Mouse (Mus musculus) forebrain, postnatal 0 days (tissue): ENCODE results near the gene Polr2a. TPM values are rescaled to one million over a fixed set of nuclear protein-coding genes. Genes with fewer than 3 reads are reported as not detected.

Experiments used
- ATAC-seq: fragments of 200-750 bp; cut with Nextera tagmentation; 2 replicates; pipeline ENCODE4 v1.8.0; 2017; ENCODE audit warnings: mild to moderate bottlenecking, moderate library complexity
- DNase-seq: peaks from one replicate; pipeline ENCODE4 v3.0.0-alpha.2; 2015
- H3K27ac ChIP-seq: fragments of 300-500 bp; sonication (generic); 2 replicates; pipeline ENCODE4 v1.5.1; 2014; ENCODE audit warnings: low read depth, mild to moderate bottlenecking, antibody characterized with exemption, low read length, moderate library complexity, mixed read lengths
- H3K27me3 ChIP-seq: fragments of 300-500 bp; sonication (generic); 2 replicates; pipeline ENCODE4 v1.6.1; 2014; ENCODE audit warnings: mild to moderate bottlenecking, low read length, mixed read lengths; ENCODE audit not compliant: insufficient read depth
- H3K36me3 ChIP-seq: fragments of 300-500 bp; sonication (generic); 2 replicates; pipeline ENCODE4 v1.6.1; 2014; ENCODE audit warnings: mild to moderate bottlenecking, moderate library complexity; ENCODE audit not compliant: insufficient read depth
- H3K4me1 ChIP-seq: fragments of 300-500 bp; sonication (generic); 2 replicates; pipeline ENCODE4 v1.6.1; 2014; ENCODE audit warnings: antibody characterized with exemption; ENCODE audit not compliant: insufficient read depth
- H3K4me2 ChIP-seq: fragments of 300-500 bp; sonication (generic); 2 replicates; pipeline ENCODE4 v1.6.1; 2014; ENCODE audit warnings: low read depth, mild to moderate bottlenecking, moderate library complexity
- H3K4me3 ChIP-seq: fragments of 300-500 bp; sonication (generic); 2 replicates; pipeline ENCODE4 v1.5.1; 2014; ENCODE audit warnings: low read depth, low read length, mixed read lengths
- H3K9ac ChIP-seq: fragments of 300-500 bp; sonication (generic); 2 replicates; pipeline ENCODE4 v1.6.1; 2014; ENCODE audit warnings: mild to moderate bottlenecking
- H3K9me3 ChIP-seq: fragments of 300-500 bp; sonication (generic); 2 replicates; pipeline ENCODE4 v1.6.1; 2016; ENCODE audit warnings: low read length
- CTCF ChIP-seq: sonication (generic); IDR thresholded peaks from 2 replicates; pipeline ENCODE4 v1.5.1; 2016; ENCODE audit warnings: antibody characterized with exemption, control low read depth, low read depth
- WGBS: fragments of 180-500 bp; shearing (Covaris S2); extraction: QIAGEN DNeasy Blood & Tissue Kit; methylation state at CpG from one replicate; pipeline ENCODE4 v1.1.7; 2014; 5-methylcytosine and 5-hydroxymethylcytosine counted together
- polyA plus RNA-seq: library from polyadenylated mRNA; unstranded; fragments of >200 nt; fragmentation: Nextera tagmentation; extraction: Ambion mirVana; gene quantifications from 2 replicates; pipeline ENCODE4 v1.2.1, GENCODE M21; 2015
- total RNA-seq: library from RNA; depleted of rRNA; stranded (reverse); fragments of >200 nt; gene quantifications from 2 replicates; pipeline ENCODE4 v1.2.3, GENCODE M21; 2014; rRNA removed

The Polr2a gene
- total RNA-seq = 11.1 and 20.5 TPM in 2 replicates
- polyA plus RNA-seq = 9.1 and 10.0 TPM in 2 replicates

DNA sequence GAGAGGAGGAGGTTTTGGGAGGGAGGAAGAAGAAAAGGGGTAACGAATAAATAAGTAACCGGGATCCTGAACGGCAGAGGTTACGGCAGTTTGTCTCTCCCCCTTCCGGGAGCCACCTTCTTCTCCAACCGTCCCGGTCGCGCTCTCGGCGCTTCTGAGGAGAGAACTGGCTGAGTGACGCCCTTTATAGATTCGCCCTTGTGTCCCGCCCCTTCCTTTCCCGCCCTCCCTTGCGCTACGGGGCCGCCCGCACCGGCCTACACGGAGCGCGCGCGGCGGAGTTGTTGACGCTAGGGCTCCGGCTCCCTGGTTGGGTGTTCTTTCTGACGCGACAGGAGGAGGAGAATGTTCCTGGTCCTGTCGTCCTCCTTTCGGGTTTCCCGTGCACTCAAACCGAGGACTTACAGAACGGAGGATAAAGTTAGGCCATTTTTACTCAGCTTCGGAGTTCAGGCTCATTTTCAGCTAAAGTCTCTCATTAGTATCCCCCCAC, at the start of gene Polr2a:
Gene Polr2a, minus strand, starts transcription at position 160 of the 493 bp plus-strand sequence.
- peaks cover 24% of the 10 kb centered on the region for H3K4me1 ChIP-seq
- TF ChIP-seq CTCF = no peak; the same call in 1 of the 2 replicates
- under 1% methylated on average over 34 of the region's 36 CpGs for WGBS

DNA sequence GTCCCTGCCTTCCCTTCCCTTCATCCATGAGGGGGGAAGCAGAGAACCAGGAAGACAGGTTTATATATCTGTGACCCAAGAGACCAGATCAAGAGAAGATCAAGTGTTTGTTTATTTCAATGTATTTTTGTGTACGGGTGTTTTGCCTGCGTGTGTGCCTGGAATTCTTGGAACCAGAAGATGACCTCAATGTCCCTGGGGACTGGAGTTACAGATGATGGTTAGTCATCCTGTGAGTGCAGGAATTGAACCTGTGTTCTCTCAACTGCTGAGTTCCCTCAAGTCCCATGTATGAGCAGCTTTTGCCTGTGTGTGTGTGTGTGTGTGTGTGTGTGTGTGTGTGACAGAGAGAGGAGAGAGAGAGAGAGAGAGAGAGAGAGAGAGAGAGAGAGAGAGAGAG, 49.2 kb upstream of the Polr2a start:
- H3K27me3 ChIP-seq = peaks cover 22% of the 10 kb centered on the region
- no peak for ATAC-seq

More for the DNA sequence above, at the start of gene Polr2a:
- ATAC-seq (peak; percentile 95), DNase-seq (peak; percentile 100)
- Histone ChIP-seq H3K9me3 (no peaks in the 10 kb centered on the region), H3K27ac (peak within 1 kb of the TSS; percentile 97), H3K27me3 (no peaks in the 10 kb centered on the region), H3K9ac (peak within 1 kb of the TSS; percentile 72), H3K4me2 (peak within 1 kb of the TSS; percentile 67), H3K36me3 (no peaks in the 10 kb centered on the region), H3K4me3 (peak within 1 kb of the TSS; percentile 58)

DNA sequence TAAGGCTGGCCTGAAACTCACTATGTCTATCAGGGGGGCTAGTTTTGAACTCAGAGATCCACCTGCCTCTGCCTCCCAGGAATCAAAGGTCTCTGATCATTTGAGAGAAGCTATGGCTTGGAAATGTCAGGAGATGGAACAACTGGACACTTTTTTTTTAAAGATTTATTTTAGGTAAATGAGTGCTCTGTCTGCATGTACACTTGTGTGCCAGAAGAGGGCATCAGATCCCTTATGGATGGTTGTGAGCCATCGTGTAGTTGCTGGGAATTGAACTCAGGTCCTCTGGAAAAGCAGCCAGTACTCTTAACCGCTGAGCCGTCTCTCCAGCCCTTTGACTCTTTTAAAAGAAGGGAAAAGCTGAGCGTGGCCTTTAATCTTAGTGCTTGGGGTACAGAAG, 47.9 kb upstream of the Polr2a start:
- peaks cover 18% of the 10 kb centered on the region; the same call in 1 of the 2 replicates for H3K4me1 ChIP-seq
- ATAC-seq (no peak), DNase-seq (no peak)
- no peaks in the 10 kb centered on the region for H3K36me3 ChIP-seq
- H3K9ac ChIP-seq = no peak overlapping the region
- no peaks in the 10 kb centered on the region for H3K9me3 ChIP-seq
- H3K4me3 ChIP-seq = no peak overlapping the region
- TF ChIP-seq CTCF = 0 out of 2 replicates have a peak, but pooled peaks have one; percentile 17
- H3K4me2 ChIP-seq = no peak overlapping the region
- peaks cover 22% of the 10 kb centered on the region for H3K27me3 ChIP-seq
- 86% methylated on average over 4 of the region's 4 CpGs for WGBS
- no peak overlapping the region for H3K27ac ChIP-seq

More for the DNA sequence above, 49.2 kb upstream of the Polr2a start:
- no peak for DNase-seq
- Histone ChIP-seq H3K4me1 (peaks cover 18% of the 10 kb centered on the region; the same call in 1 of the 2 replicates), H3K9me3 (no peaks in the 10 kb centered on the region), H3K27ac (no peak overlapping the region), H3K4me3 (no peak overlapping the region), H3K4me2 (no peak overlapping the region), H3K36me3 (no peaks in the 10 kb centered on the region), H3K9ac (no peak overlapping the region)
- TF ChIP-seq CTCF = no peak
- 91% methylated on average over 2 of the region's 2 CpGs for WGBS

DNA sequence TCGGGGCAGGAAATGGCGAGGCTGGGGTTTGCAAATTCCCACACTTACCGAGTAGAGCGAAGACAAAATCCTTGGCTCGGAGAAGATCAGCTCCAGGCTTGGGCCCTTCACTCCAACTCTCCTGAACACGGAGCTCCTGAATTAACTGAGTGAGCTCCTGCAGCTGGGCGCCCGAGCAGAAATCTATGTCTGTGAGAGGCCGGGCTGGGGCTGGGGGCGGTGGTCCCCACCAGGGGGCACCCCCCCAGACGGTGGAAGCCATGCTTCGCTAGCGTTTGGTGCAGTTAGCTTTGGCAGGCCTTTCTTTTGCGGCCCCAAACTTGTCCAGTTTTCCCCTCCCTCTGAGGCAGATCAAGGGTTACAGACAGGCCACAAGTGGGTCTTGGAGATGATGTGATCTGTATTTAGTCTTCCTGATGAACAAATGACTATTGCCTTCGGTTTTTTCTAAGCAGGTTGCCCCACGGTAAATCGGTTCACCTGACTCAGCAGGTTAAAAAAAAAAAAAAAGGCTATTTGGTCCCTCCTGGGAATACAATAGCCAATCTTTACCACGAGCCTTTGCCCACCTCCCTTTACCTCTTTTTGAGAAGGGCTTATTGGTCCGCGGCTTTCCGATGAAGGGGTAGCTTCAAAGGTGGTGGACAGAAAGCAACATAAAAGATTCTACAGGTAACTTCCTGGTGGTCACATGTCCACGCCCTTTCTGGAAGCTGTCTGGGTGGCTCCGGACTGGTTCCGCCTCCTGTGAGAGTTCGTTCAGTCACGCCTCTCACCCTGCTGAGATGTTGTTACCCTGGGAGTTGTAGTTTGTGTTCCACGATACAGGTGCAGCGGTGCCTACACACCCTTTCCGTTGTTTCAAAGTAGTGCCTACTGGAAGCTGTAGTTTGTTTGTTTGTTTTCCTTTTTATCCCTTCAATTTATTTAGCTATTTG, 46.8 kb upstream of the Polr2a start, which contains the start of gene Tmem102:
Gene Tmem102, minus strand, starts transcription at position 653 of the 938 bp plus-strand sequence.
- no peak within 1 kb of the TSS for H3K27ac ChIP-seq
- 10% methylated on average over 29 of the region's 29 CpGs for whole genome bisulfite sequencing
- ATAC-seq = no peak

DNA sequence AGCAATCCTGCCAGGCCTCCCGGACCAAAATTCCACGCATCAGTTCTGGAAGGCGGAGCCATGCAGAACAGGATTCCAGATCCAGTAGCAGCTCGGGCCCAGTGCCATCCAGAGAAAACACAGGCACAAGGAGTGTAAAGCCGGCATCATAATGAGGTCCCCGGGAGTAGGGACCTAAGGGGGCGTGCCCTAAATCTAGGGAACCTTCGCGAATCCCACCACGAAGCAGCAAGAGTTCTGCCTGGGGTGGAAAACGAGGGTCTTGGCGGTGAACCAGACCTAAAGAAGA, 46.2 kb upstream of the Polr2a start:
- H3K9ac ChIP-seq = no peak overlapping the region

More for the DNA sequence above, 46.8 kb upstream of the Polr2a start, which contains the start of gene Tmem102:
- H3K27me3 ChIP-seq = peaks cover 22% of the 10 kb centered on the region
- H3K4me3 ChIP-seq = peak within 1 kb of the TSS; percentile 48; the same call in 1 of the 2 replicates
- DNase-seq = no peak
- no peak for TF ChIP-seq CTCF
- H3K4me1 ChIP-seq = peaks cover 18% of the 10 kb centered on the region; the same call in 1 of the 2 replicates
- no peak within 1 kb of the TSS for H3K9ac ChIP-seq
- peak within 1 kb of the TSS; percentile 97; the same call in 1 of the 2 replicates for H3K4me2 ChIP-seq
- no peaks in the 10 kb centered on the region for H3K9me3 ChIP-seq
- no peaks in the 10 kb centered on the region for H3K36me3 ChIP-seq

DNA sequence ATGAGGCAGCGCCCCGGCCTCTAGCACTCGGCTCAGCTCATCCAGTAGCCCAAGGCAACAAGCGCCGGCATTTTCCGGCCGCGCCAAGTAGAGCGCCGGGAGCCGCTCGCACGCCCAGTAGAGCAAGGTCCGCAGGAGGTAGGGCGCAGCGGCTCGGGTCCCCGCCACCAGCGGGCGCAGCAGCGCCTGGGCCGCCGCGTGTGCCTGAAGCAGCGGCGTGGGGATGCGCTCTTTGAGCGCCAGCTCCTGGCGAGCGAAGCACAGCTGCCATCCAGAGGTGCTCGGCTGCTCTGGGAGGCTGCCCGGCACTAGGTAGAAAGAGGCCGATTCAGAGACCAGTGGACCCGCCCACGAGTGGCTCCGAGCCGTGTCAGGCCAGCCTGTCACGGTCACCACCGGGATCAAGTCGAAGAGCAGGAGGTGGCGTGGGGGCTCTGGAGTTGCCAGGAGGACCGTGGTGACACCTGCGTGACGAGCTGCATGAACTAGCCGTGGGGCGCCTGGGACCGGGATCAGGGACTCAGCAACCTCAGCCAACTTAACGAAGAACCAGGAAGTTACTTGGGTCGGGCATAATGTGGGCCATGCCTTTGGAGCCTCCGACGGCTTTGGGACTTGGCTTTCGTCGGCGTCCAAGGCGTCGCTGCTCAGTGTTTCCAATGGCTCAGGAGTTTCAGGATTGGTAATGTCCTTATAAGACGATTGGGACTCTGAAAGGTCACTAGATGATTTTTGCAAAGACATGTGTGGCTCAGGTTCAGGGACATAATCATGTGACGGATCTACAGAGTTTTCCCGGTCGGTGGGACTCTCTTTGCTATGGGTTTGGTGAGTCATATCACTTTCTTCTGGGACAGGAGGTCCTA, 45.6 kb upstream of the Polr2a start:
- peak overlapping the region; percentile 55 for H3K9ac ChIP-seq
- DNase-seq (peak; percentile 73), ATAC-seq (peak; percentile 30)
- peaks cover 21% of the 10 kb centered on the region; the same call in 1 of the 2 replicates for H3K4me1 ChIP-seq
- WGBS = 3% methylated on average over 60 of the region's 60 CpGs
- H3K4me3 ChIP-seq = peak overlapping the region; percentile 48
- H3K27me3 ChIP-seq = peaks cover 22% of the 10 kb centered on the region
- 0 out of 2 replicates have a peak overlapping the region, but pooled peaks have one; percentile 21 for H3K27ac ChIP-seq
- no peaks in the 10 kb centered on the region for H3K36me3 ChIP-seq
- TF ChIP-seq CTCF = peak; percentile 79
- peak overlapping the region; percentile 97 for H3K4me2 ChIP-seq
- H3K9me3 ChIP-seq = no peaks in the 10 kb centered on the region

More for the DNA sequence above, 46.2 kb upstream of the Polr2a start:
- H3K4me1 ChIP-seq = peaks cover 18% of the 10 kb centered on the region; the same call in 1 of the 2 replicates
- WGBS = 5% methylated on average over 12 of the region's 12 CpGs
- H3K27me3 ChIP-seq = peaks cover 22% of the 10 kb centered on the region
- H3K4me2 ChIP-seq = no peak overlapping the region
- DNase-seq (no peak), ATAC-seq (no peak)
- no peak for TF ChIP-seq CTCF
- H3K9me3 ChIP-seq = no peaks in the 10 kb centered on the region
- no peak overlapping the region for H3K27ac ChIP-seq
- H3K4me3 ChIP-seq = peak overlapping the region; percentile 48; the same call in 1 of the 2 replicates
- H3K36me3 ChIP-seq = no peaks in the 10 kb centered on the region
